Mouse (Mus musculus) CH12.LX (cell line): ENCODE results near the gene Mustn1. TPM values are rescaled to one million over a fixed set of nuclear protein-coding genes. Genes with fewer than 3 reads are reported as not detected.

Experiments
- DNase-seq: peaks from one replicate; pipeline ENCODE4 v3.0.0-alpha.2; 2013; ENCODE audit errors: extremely low read depth
- H3K27ac ChIP-seq: 2 replicates; pipeline ENCODE4 v1.5.1; 2012; ENCODE audit warnings: low read depth, mild to moderate bottlenecking, control low read depth, moderate library complexity; ENCODE audit not compliant: insufficient read depth
- H3K27me3 ChIP-seq: replicated peaks from 2 replicates; pipeline ENCODE3; 2012; ENCODE audit warnings: inconsistent platforms
- H3K36me3 ChIP-seq, 2 experiments: replicated peaks in 1 of 2; 2 replicates each; pipeline versions ENCODE3 to v1.6.1; 2012; ENCODE audit warnings: inconsistent platforms in 1 of 2, low read length in 1 of 2, mild to moderate bottlenecking in 1 of 2, mixed read lengths in 1 of 2, moderate library complexity in 1 of 2; ENCODE audit not compliant: control insufficient read depth in 1 of 2, insufficient read depth in 1 of 2
- H3K4me1 ChIP-seq, 2 experiments: 2 replicates each; pipeline ENCODE4 v1.6.1; 2012; ENCODE audit warnings: inconsistent platforms in 1 of 2, moderate library complexity in 1 of 2; ENCODE audit not compliant: insufficient read depth in 2 of 2, control insufficient read depth in 1 of 2
- H3K4me2 ChIP-seq: 2 replicates; pipeline ENCODE4 v1.6.1; 2012; ENCODE audit warnings: low read depth, mild to moderate bottlenecking, control low read depth; ENCODE audit not compliant: poor library complexity, insufficient read depth, severe bottlenecking
- H3K4me3 ChIP-seq, 3 experiments: fragments of 150-350 bp in 1 of 3; sonication (generic) in 1 of 3; replicated peaks in 1 of 3; 2 replicates each; pipeline versions ENCODE3 to v1.5.1; 2011 to 2012; ENCODE audit warnings: low read depth in 2 of 3, low read length in 2 of 3, mild to moderate bottlenecking in 2 of 3, moderate library complexity in 2 of 3, control low read depth in 1 of 3, improper control_type of control experiment in 1 of 3, inconsistent platforms in 1 of 3, mixed read lengths in 1 of 3; ENCODE audit not compliant: poor library complexity in 1 of 3
- H3K79me2 ChIP-seq: replicated peaks from 2 replicates; pipeline ENCODE4 v1.6.1; 2012; ENCODE audit warnings: mild to moderate bottlenecking, moderate library complexity; ENCODE audit not compliant: control insufficient read depth, poor library complexity, insufficient read depth, severe bottlenecking; ENCODE audit errors: extremely low read depth
- H3K9ac ChIP-seq: 2 replicates; pipeline ENCODE4 v1.6.1; 2012; ENCODE audit warnings: low read depth, mild to moderate bottlenecking, control low read depth, moderate library complexity; ENCODE audit not compliant: insufficient read depth
- H3K9me3 ChIP-seq: replicated peaks from 2 replicates; pipeline ENCODE3; 2012; ENCODE audit warnings: low read length, inconsistent platforms, mixed read lengths
- BHLHE40 ChIP-seq: IDR thresholded peaks from 2 replicates; pipeline ENCODE4 v1.6.1; 2011; ENCODE audit warnings: mild to moderate bottlenecking, low read depth, low read length, improper control_type of control experiment
- CHD1 ChIP-seq: IDR thresholded peaks from 2 replicates; pipeline ENCODE4 v1.6.1; 2012; ENCODE audit warnings: low read depth, low read length, improper control_type of control experiment, inconsistent platforms
- CTCF ChIP-seq, 2 experiments: IDR thresholded peaks in 1 of 2; conservative IDR thresholded peaks in 1 of 2; 2 replicates each; pipeline ENCODE4 v1.5.1; 2011 to 2012; ENCODE audit warnings: low read depth in 2 of 2, low read length in 2 of 2, improper control_type of control experiment in 1 of 2, inconsistent platforms in 1 of 2, mild to moderate bottlenecking in 1 of 2, moderate library complexity in 1 of 2
- ELF1 ChIP-seq: IDR thresholded peaks from 2 replicates; pipeline ENCODE4 v1.6.1; 2014; ENCODE audit warnings: low read depth, mild to moderate bottlenecking, inconsistent platforms, low read length, improper control_type of control experiment
- ETS1 ChIP-seq: conservative IDR thresholded peaks from 2 replicates; pipeline ENCODE4 v1.6.1; 2012; ENCODE audit warnings: low read depth, mild to moderate bottlenecking, inconsistent platforms, low read length, improper control_type of control experiment, moderate library complexity
- JUN ChIP-seq: IDR thresholded peaks from 2 replicates; pipeline ENCODE4 v1.6.1; 2011; ENCODE audit warnings: low read depth, mild to moderate bottlenecking, low read length, improper control_type of control experiment, moderate library complexity; ENCODE audit not compliant: insufficient read depth
- KAT2A ChIP-seq: IDR thresholded peaks from 2 replicates; pipeline ENCODE4 v1.6.1; 2012; ENCODE audit warnings: low read length, improper control_type of control experiment, inconsistent platforms; ENCODE audit not compliant: insufficient replicate concordance
- MEF2A ChIP-seq: IDR thresholded peaks from 2 replicates; pipeline ENCODE4 v1.6.1; 2014; ENCODE audit warnings: low read depth, mild to moderate bottlenecking, inconsistent platforms, low read length, improper control_type of control experiment, borderline replicate concordance
- MXI1 ChIP-seq: IDR thresholded peaks from 2 replicates; pipeline ENCODE4 v1.6.1; 2011; ENCODE audit warnings: mild to moderate bottlenecking, low read depth, low read length, improper control_type of control experiment
- MYC ChIP-seq: IDR thresholded peaks from 2 replicates; pipeline ENCODE4 v1.6.1; 2011; ENCODE audit warnings: low read depth, mild to moderate bottlenecking, improper control_type of control experiment, low read length
- POLR2AphosphoS2 ChIP-seq: IDR thresholded peaks from 2 replicates; pipeline ENCODE4 v1.6.1; 2011; ENCODE audit warnings: low read depth, low read length, improper control_type of control experiment
- RAD21 ChIP-seq: IDR thresholded peaks from 2 replicates; pipeline ENCODE4 v1.6.1; 2011; ENCODE audit warnings: low read depth, mild to moderate bottlenecking, low read length, improper control_type of control experiment, moderate library complexity
- RCOR1 ChIP-seq: conservative IDR thresholded peaks from 2 replicates; pipeline ENCODE4 v1.6.1; 2012; ENCODE audit warnings: low read depth, mild to moderate bottlenecking, inconsistent platforms, low read length, improper control_type of control experiment
- USF1 ChIP-seq: IDR thresholded peaks from 2 replicates; pipeline ENCODE4 v1.6.1; 2014; ENCODE audit warnings: low read depth, mild to moderate bottlenecking, inconsistent platforms, low read length, improper control_type of control experiment
- ZC3H11A ChIP-seq: IDR thresholded peaks from 2 replicates; pipeline ENCODE4 v1.6.1; 2012; ENCODE audit warnings: low read depth, mild to moderate bottlenecking, inconsistent platforms, low read length, improper control_type of control experiment
- ZKSCAN1 ChIP-seq: IDR thresholded peaks from 2 replicates; pipeline ENCODE4 v1.6.1; 2012; ENCODE audit warnings: low read depth, inconsistent platforms, low read length, improper control_type of control experiment, borderline replicate concordance
- ZNF384 ChIP-seq: IDR thresholded peaks from 2 replicates; pipeline ENCODE4 v1.6.1; 2012; ENCODE audit warnings: low read depth, low read length, improper control_type of control experiment, inconsistent platforms
- dilution Hi-C: fragments of 300-500 bp; cut with MboI; formaldehyde crosslinking; loops from 2 replicates; pipeline ENCODE4 v1.14.3; 2020; ENCODE audit warnings: low sequenced_read_pairs; ENCODE audit not compliant: extremely low pct_unique_long_range_greater_than_20kb, extremely low pct_ligation_motif_present
- in situ Hi-C: fragments of 300-500 bp; cut with MboI; formaldehyde crosslinking; loops from 3 replicates; pipeline ENCODE4 v1.14.3; 2019; ENCODE audit warnings: low sequenced_read_pairs, low pct_ligation_motif_present, low pct_unique_long_range_greater_than_20kb, mixed read lengths
- polyA plus RNA-seq: library from polyadenylated mRNA; unstranded; fragments of >175 nt; gene quantifications from 2 replicates; pipeline ENCODE4 v1.2.1, GENCODE M21; 2012; ENCODE audit warnings: low read depth; ENCODE audit not compliant: insufficient read length
- total RNA-seq, 2 experiments: library from RNA; depleted of rRNA; stranded (reverse); fragments of 300-350 nt in 1 of 2; fragments of >200 nt in 1 of 2; gene quantifications; 2 replicates each; pipeline ENCODE4 v1.2.3; 2012 to 2014

The Mustn1 gene
- total and polyA plus RNA-seq, 3 experiments: 0.19 to 0.44 (median 0.30) TPM

DNA sequence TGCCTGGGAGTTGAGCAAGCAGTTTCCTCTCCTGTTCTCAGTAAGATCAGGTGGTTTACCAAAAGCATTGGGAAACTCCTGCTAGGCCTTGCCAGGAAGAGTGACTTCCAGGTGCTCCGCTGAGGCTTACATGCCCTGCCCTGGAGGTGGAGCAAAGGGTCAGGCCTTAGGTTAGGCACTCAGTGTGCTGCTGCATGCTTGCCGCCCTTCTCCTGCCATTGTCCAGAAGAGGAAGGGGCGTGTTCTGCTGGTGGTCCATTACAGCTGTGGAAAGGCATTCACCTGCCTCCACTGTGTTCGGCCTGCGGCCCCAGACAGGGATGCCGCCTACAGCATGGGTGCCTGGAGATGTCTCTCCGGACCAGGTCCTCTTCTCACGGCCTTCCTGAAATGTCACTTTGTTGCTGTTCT, 9.6 kb upstream of the Mustn1 start:
- dilution Hi-C loops: no loop called here
- no peaks in the 10 kb centered on the region for H3K79me2 ChIP-seq
- no peak overlapping the region for H3K4me2 ChIP-seq
- DNase-seq: no peak
- no peaks in the 10 kb centered on the region for H3K27me3 ChIP-seq
- no peak for TF ChIP-seq MYC
- TF ChIP-seq, all 38 proteins: peak for 0
- Histone ChIP-seq H3K36me3 (peaks cover 51 to 97% of the 10 kb centered on the region in 2 experiments), H3K9ac (no peak overlapping the region), H3K4me3 (no peak overlapping the region), H3K9me3 (no peaks in the 10 kb centered on the region), H3K27ac (no peak overlapping the region), H3K4me1 (peaks cover 0 to 18% of the 10 kb centered on the region in 2 experiments; a peak in 2 of 4 replicates)
- in situ Hi-C loops: no loop called here

DNA sequence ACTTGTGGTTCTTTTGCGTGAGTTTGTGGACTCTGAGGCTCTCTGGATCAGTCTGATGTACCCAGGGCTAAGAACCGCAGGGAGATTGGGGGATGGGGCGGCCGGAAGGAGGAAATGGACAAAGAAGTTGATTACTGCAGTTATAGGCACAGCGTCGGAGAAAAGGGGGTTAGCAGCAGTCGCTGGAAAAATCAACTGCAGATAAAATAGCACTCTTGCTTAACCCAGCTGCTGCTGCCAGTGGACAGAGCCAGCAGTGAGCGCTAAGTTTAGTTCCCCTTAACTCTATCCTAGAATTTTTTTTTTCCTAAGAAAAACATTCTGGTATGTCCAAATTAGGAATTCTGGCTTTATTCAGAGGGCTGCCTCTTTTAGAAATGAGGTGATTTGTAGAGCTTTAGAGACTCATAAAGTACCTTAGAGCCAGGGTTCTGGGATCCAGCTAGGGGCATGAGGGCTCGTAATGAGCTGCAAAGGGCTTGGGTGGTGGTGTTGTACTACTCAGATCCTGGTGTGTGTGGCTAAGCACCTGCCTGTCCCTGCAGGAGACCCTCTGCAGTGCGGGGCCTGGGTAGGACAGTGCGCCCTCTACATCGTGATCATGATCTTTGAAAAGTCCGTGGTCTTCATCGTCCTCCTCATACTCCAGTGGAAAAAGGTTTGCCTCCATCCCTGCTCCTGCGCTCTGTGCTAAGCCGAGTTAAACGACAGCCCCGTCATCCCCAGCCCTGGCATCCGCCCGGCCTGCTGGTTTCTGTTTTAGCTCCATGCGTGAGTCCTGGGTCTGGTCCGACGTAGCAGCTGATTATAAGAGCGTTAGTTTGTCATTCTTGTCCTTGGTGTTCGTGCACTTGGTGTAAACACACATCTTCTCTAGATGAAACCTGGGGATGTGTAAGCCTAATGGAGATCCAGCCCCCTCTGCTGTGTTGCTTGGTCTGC, 8.5 kb upstream of the Mustn1 start:
- no peaks in the 10 kb centered on the region for H3K9me3 ChIP-seq
- dilution Hi-C loops: no loop called here
- in situ Hi-C loops: loop anchor here (5.0 kb wide), 1 partner anchor 178 kb away; no protein-coding TSS in a partner anchor
- H3K27ac ChIP-seq: no peak overlapping the region
- H3K79me2 ChIP-seq: no peaks in the 10 kb centered on the region
- no peak for DNase-seq
- no peaks in the 10 kb centered on the region for H3K27me3 ChIP-seq
- TF ChIP-seq USF1: no peak
- TF ChIP-seq RAD21: no peak
- no peak for TF ChIP-seq ZC3H11A
- TF ChIP-seq JUN: no peak
- no peak for TF ChIP-seq POLR2AphosphoS2
- no peak for TF ChIP-seq RCOR1
- no peak for TF ChIP-seq CHD1
- no peak for TF ChIP-seq KAT2A
- TF ChIP-seq MYC: no peak
- H3K36me3 ChIP-seq: peaks cover 49 to 96% of the 10 kb centered on the region in 2 experiments
- H3K4me3 ChIP-seq: no peak overlapping the region
- no peak overlapping the region for H3K9ac ChIP-seq
- H3K4me1 ChIP-seq: peaks cover 0 to 8% of the 10 kb centered on the region in 2 experiments; a peak in 2 of 4 replicates
- H3K4me2 ChIP-seq: no peak overlapping the region

DNA sequence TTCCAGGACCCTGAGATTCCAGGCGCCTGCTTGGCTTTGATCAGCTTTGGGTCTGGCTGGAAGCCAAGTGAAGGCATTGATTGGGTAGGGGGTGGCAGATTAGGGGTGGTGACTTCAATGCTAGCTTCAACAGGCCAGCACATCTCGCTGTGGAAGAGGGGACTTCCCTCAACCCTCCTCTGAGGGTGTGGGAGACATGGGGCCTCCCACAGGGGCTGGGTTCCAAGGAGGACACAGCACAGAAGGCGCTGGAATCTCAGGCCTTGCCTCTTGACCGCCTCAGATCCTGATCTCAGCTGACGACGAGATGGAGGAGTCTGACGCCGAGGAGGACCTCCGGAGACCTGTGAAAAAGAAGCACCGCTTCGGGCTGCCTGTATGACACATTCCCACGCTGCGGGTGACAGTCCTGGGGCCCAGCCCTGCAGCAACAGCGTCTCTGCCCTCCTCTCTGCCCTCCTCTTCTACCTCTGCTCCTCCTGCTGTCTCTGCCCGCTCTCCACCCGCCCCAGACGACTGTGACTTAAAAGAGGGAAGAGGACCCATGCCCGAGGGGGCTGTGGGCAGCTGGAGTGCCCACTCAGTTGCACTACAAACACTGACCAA, 4.8 kb upstream of the Mustn1 start:
- Histone ChIP-seq H3K27me3 (no peaks in the 10 kb centered on the region), H3K4me1 (peaks cover 0 to 3% of the 10 kb centered on the region in 2 experiments; a peak in 2 of 4 replicates), H3K27ac (no peak overlapping the region), H3K4me3 (no peak overlapping the region), H3K4me2 (no peak overlapping the region), H3K36me3 (peaks cover 44 to 93% of the 10 kb centered on the region in 2 experiments), H3K79me2 (no peaks in the 10 kb centered on the region), H3K9ac (no peak overlapping the region), H3K9me3 (no peaks in the 10 kb centered on the region)
- dilution Hi-C loops (no loop called here), in situ Hi-C loops (loop anchor here (5.0 kb wide), 1 partner anchor 182 kb away; no protein-coding TSS in a partner anchor)
- TF ChIP-seq ETS1 (no peak), BHLHE40 (no peak), MXI1 (no peak), CTCF (conservative IDR thresholded peaks at IDR 0.05 in 1 of 2, IDR thresholded peaks at IDR 0.05 in 1 of 2; ENCODE audit: low read depth in 2 of 2, low read length in 2 of 2) (no peak), ZNF384 (no peak), ZC3H11A (no peak), MYC (no peak), CHD1 (no peak), RCOR1 (no peak), MEF2A (no peak), USF1 (no peak), ELF1 (no peak), ZKSCAN1 (no peak)
- no peak for DNase-seq
